Mouse (Mus musculus) left cerebral cortex, adult 2 months (tissue): ENCODE measurements around the gene Ipo11. TPM values are rescaled to one million over a fixed set of nuclear protein-coding genes. Genes with fewer than 3 reads are reported as not detected.

Experiments
- DNase-seq, 2 experiments: peaks; one replicate each; pipeline ENCODE4 v3.0.0; 2021 to 2022; ENCODE audit warnings: low spot score in 2 of 2, mixed read lengths in 1 of 2; ENCODE audit errors: extremely low spot score in 1 of 2
- H3K27ac ChIP-seq: fragments of 200-600 bp; 2 replicates; pipeline ENCODE4 v1.8.1; 2022
- H3K4me3 ChIP-seq: fragments of 200-600 bp; 2 replicates; pipeline ENCODE4 v1.8.1; 2022
- CTCF ChIP-seq: fragments of 200-600 bp; IDR thresholded peaks from 2 replicates; pipeline ENCODE4 v1.8.1; 2022; ENCODE audit warnings: antibody characterized with exemption, mild to moderate bottlenecking, moderate library complexity
- intact Hi-C: fragments of 180-260 bp; cut with DNase I; formaldehyde crosslinking; loops from one replicate; pipeline ENCODE4 v1.15.1; 2025
- total RNA-seq, 2 experiments: library from RNA; stranded (reverse); gene quantifications; 2 replicates each; pipeline ENCODE4 v1.2.3; 2021

Gene Ipo11
- total RNA-seq, 2 experiments from 2014 or later = 58.9 to 59.3 TPM

GRCm38 (mm10) chr13:106807303-106807702, 129.5 kb downstream of the Ipo11 start:
- H3K27ac ChIP-seq = no peak overlapping the region
- TF ChIP-seq CTCF = no peak
- intact Hi-C loops = no loop called here

GRCm38 (mm10) chr13:106805146-106805545, 131.6 kb downstream of the Ipo11 start:
- DNase-seq = no peak
- no peak overlapping the region for H3K27ac ChIP-seq
- no peak for TF ChIP-seq CTCF
- no peak overlapping the region for H3K4me3 ChIP-seq
- intact Hi-C loops = no loop called here

More at GRCm38 (mm10) chr13:106807303-106807702, 129.5 kb downstream of the Ipo11 start:
- no peak overlapping the region for H3K4me3 ChIP-seq
- DNase-seq = no peak

GRCm38 (mm10) chr13:106798026-106798425, 138.7 kb downstream of the Ipo11 start:
- Histone ChIP-seq H3K4me3 (no peak overlapping the region), H3K27ac (no peak overlapping the region)
- intact Hi-C loops = no loop called here
- no peak for TF ChIP-seq CTCF
- DNase-seq = no peak

DNA sequence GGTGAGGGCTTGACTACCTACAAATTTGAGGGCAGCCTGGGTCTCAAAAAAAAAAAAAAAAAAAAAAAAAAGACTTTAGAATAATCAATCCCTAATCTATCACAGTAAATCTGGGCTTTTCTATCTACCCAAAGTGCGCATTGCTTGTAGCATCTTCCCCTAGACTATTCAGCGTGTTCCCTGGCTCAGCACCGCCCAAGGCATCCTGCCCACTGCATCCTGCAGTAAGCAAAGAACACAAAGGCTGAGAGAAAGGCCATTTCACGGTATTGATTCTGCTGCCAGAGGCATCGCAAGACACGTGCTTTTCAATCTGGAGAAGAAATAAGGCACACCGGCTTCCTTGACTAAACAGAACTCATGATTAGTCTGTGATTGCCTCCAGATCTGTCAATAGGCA, 147.9 kb downstream of the Ipo11 start:
- H3K4me3 ChIP-seq = no peak overlapping the region
- intact Hi-C loops = no loop called here
- no peak for DNase-seq
- H3K27ac ChIP-seq = no peak overlapping the region
- no peak for TF ChIP-seq CTCF

GRCm38 (mm10) chr13:106768807-106769206, 168.0 kb downstream of the Ipo11 start:
- intact Hi-C loops = no loop called here
- Histone ChIP-seq H3K27ac (no peak overlapping the region), H3K4me3 (no peak overlapping the region)
- no peak for TF ChIP-seq CTCF
- DNase-seq = no peak

GRCm38 (mm10) chr13:106762611-106763010, 174.1 kb downstream of the Ipo11 start:
- Histone ChIP-seq H3K27ac (no peak overlapping the region), H3K4me3 (no peak overlapping the region)
- TF ChIP-seq CTCF = no peak
- no peak for DNase-seq
- intact Hi-C loops = no loop called here

GRCm38 (mm10) chr13:106761661-106762060, 175.1 kb downstream of the Ipo11 start:
- intact Hi-C loops = no loop called here
- no peak for DNase-seq
- no peak for TF ChIP-seq CTCF
- Histone ChIP-seq H3K4me3 (no peak overlapping the region), H3K27ac (no peak overlapping the region)

DNA sequence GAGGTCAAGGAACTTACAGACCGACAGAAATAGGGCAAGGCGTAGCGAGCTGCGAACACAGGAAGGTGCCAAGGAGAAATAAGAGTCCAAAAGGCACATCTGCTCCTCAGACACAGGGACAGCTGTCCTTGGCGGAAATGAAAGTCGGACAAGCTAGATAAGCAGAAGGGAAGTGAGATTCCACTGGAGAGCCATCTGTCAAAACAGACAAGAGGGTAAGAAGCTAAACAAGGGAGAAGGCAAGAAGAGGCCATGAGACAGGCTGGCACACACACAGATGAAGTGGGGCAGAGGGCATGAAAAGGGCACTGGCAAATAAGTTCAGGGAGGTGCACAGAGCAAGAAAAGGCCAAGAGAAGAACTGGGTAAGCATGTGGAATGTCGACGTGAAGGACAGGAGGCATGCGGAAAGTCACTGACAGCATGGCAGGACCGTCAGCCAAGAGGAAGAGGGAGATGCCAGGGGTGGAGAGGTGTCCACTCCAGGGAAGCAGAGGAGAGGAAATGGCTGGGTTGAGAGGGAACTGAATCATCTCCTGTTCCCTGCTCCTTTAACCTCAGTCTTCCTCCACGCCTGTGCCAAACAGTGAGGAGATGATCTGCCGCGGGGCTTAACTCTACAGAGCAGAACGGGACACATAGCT, 176.4 kb downstream of the Ipo11 start:
- DNase-seq = no peak
- no peak for TF ChIP-seq CTCF
- intact Hi-C loops = no loop called here
- no peak overlapping the region for H3K27ac ChIP-seq
- H3K4me3 ChIP-seq = no peak overlapping the region

DNA sequence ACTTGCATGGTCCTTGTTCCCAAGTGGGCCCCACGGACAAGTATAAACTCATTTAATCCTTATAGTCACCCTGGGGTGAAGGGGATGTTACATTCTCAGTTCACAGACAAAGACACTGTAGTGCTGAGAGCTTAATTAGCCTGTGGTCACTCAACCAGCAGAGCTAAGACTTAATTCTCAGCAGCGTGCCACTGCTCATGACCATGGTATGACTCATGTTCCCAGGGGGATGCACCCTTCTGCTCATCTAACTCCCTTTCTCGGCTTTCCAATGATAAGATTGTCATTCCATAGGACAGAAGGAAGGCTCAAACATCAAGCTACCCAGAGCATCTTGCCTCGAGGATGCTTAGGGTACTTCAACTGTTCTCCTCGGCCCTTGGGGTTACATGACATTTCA, 180.9 kb downstream of the Ipo11 start:
- no peak for DNase-seq
- intact Hi-C loops = no loop called here

DNA sequence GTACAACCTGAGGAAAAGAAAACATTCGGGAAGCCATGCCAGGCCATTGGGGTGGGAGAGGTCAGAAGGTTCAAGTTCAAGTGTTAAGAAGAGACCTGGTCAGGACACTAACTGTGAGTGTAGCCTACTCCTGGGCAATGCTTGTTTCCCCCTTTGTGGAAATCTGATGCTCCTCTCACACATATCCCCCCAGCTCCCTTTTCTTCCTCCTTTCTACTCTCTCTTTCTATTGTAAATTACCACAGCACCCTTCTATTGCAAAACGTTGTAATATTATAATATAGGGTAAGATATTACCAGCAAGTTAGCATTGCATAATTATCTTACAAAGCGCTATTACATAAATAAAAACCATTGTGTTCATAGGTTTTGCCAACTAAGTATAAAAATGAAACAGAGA, 182.5 kb downstream of the Ipo11 start:
- H3K4me3 ChIP-seq = no peak overlapping the region
- no peak for TF ChIP-seq CTCF
- no peak for DNase-seq
- no peak overlapping the region for H3K27ac ChIP-seq
- intact Hi-C loops = no loop called here

More for the DNA sequence above, 180.9 kb downstream of the Ipo11 start:
- no peak for TF ChIP-seq CTCF
- H3K4me3 ChIP-seq = no peak overlapping the region
- no peak overlapping the region for H3K27ac ChIP-seq

GRCm38 (mm10) chr13:106751951-106752350, 184.8 kb downstream of the Ipo11 start:
- DNase-seq = no peak
- Histone ChIP-seq H3K4me3 (no peak overlapping the region), H3K27ac (no peak overlapping the region)
- intact Hi-C loops = no loop called here
- no peak for TF ChIP-seq CTCF

DNA sequence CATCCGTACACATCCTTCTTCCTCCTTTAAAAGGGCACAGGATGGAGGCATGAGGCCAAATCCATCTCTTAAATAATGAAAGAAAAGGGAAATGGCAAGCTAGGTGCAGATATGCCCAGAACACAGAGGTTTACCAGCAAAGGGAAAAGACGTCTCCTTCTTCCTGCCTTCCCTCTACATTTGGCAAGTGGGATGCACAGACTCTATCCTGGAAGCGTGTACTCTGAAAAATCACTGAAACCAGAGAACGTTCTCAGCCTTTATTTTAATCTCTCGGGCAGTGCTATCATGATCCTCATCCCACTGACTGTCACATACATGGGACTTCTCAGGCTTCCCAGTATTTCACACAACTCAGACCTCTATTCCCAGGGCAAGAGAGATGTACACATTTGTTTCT, 189.9 kb downstream of the Ipo11 start:
- intact Hi-C loops = no loop called here
- no peak for DNase-seq
- Histone ChIP-seq H3K4me3 (no peak overlapping the region), H3K27ac (no peak overlapping the region)
- TF ChIP-seq CTCF = no peak

DNA sequence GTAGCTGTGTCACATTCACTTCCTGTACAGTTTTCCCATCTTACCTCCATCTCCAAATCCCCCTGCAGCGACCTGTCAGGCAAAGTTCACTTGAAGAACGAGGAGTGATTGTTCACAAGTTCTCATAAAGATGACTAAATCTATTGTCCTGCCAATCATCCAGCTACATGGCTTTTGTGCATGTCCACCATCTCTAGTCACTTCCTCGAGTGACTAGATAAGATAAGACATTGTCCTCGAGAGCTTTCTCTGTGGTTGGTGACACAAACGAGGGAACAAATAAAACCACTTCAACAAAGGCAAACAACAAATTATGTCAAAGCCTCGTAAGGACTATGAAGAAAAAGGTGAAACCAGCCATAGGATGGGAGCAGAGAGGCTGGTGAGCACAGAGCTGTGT, 191.6 kb downstream of the Ipo11 start:
- no peak overlapping the region for H3K27ac ChIP-seq
- TF ChIP-seq CTCF = no peak
- no peak overlapping the region for H3K4me3 ChIP-seq
- intact Hi-C loops = no loop called here
- no peak for DNase-seq

Other genes starting within 250 kb of the Ipo11 start
- gene Dimt1, start 10.2 kb upstream of the Ipo11 start, total RNA-seq = 10 to 100 TPM; 21.0 to 23.1 TPM
- 100 to 1,000 TPM in 1 of 2 experiments, 10 to 100 TPM in 1; 88.8 to 107 TPM for gene Kif2a, start 85.2 kb upstream of the Ipo11 start, total RNA-seq